Mouse (Mus musculus): ENCODE data around the gene Sh3bgr.

Gene Sh3bgr

GRCm38 (mm10) chr16:96213027-96213426 is 12.8 kb downstream of the Sh3bgr start:
- no peak for DNase-seq

GRCm38 (mm10) chr16:96221491-96221890 is 21.2 kb downstream of the Sh3bgr start:
- DNase-seq: no peak

GRCm38 (mm10) chr16:96221959-96222358 is 21.7 kb downstream of the Sh3bgr start:
- no peak for DNase-seq

GRCm38 (mm10) chr16:96222452-96222851 is 22.2 kb downstream of the Sh3bgr start:
- no peak for DNase-seq

- no peak for DNase-seq
These were observed 28.2 kb downstream of the Sh3bgr start for GRCm38 (mm10) chr16:96228438-96228837.

DNA sequence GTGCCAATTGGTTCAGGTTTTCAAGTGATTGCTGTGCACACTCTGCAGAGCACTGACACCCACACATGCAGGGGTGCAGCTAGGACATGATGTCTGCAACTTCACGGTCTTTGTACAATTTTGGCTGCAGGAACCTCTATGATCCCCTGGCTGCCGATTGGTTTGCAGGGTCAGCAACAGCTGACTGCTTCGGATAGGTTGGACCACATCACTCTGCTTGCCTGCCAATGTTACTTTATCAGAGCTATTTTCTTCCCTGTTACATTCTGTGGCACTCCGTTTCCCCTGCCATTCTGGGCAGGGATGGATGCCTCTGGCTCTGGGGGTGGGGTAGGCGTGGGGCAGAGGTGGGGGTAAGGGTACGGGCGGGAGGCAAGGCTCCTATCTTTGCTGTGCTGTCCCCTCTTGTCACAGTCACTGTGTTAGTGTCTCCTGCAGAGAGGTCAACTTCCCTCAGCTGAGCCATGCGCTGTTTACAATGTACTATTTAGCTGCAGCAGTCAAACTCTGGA is 28.9 kb downstream of the Sh3bgr start:
- no peak for DNase-seq

GRCm38 (mm10) chr16:96230411-96230810 is 30.2 kb downstream of the Sh3bgr start:
- DNase-seq: peak; percentile 37 to 42

- no peak for DNase-seq
These were observed 31.0 kb downstream of the Sh3bgr start for GRCm38 (mm10) chr16:96231251-96231650.

DNA sequence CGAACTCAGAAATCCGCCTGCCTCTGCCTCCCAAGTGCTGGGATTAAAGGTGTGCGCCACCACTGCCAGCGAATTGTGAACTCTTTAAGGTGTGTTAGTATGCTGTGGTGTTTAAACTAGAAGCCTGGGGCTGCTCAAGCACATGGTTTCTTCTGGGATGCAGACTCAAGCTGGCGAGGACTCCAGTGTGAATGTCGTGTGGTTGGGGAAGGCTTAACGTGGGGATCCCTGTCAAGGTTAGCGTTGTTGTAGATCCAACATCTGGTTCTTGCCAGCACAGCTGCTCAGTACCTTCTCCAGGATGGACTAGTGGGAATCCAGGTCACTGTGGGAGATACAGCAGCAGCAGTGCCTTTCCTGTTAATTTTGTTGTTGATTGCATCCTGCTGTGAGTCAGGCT is 31.7 kb downstream of the Sh3bgr start:
- DNase-seq: no peak

DNA sequence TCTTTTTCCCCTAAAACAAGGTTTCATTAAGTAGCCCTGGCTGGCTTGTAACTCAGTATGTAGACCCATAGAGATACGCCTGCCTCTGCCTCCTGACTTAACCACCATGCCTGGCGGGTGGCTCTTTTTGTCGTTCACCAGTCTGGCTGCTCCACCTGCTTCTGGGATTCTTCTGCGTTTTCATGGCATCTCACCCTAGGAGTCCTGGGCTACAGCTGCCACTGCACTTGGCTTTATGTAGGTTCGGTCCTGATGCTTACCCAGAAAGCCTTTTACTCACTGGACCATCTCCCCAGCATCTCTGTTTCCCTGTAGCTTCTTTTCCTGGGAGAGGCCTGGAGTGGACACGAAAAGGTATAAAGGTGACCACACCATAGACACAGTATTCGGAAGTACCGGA is 33.7 kb downstream of the Sh3bgr start:
- DNase-seq: no peak

GRCm38 (mm10) chr16:96235366-96235970 is 35.2 kb downstream of the Sh3bgr start, which contains the start of gene B3galt5:
Gene B3galt5 (plus strand): TSS chr16:96235801.
- DNase-seq: no peak

DNA sequence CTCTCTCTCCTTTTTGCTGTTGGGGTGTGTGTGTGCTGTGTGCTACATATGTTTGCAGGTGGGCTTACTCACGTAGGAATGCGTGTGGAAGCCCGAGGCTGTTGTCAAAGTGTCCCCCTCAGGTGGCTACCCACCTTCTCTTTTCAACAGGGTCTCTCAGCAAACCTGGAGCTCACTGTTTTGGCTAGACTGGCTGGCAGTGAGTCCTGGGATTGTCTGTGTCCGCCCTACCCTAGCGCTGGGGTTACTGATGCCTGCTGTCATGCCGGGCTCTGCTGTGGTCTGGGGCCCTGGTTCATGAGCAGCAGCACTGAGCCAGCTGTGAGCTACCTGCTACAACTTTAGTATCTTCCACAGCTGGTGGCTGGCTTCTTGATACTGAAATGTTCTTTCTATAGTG is 44.2 kb downstream of the Sh3bgr start:
- no peak for DNase-seq

DNA sequence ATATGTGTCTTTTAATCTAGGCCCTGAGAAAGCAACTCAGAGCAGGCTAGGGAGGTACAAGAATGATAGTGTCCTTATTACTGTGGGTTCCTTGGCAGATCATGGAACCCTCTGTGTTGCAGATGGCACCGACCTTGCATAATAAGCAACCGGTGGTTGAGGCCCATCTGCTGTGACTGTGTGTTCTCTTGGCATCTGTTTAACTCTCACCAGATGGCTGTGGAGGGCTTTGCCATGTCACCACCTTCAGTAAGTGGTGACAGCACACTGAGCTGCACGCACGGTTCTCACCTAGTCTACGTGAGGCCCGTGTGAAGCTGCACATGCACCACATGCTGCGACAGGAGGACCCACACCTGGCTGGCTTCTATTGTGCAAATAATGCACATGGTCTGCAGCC is 49.4 kb downstream of the Sh3bgr start:
- DNase-seq: no peak

- no peak for DNase-seq
These were observed 51.9 kb downstream of the Sh3bgr start for GRCm38 (mm10) chr16:96252146-96252545.

DNA sequence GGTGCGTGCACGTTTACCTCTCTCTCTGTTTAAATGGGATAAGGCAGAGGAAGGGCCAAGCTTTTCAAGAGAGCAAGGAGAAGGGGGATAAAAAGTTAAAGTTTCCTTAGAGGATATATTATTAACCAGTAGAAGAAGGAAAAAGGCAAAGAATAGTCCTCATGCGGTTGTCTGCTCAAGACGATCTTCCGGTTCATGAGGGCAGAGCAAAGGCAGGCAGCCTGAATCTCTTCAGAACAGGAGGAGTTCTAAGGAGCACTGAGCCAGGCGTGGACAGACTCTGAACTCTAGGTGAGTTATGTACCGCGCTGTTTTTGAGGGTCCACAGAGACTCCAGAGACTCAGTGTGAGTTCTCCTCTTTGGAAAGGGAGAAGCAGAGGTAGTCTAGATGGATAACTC is 58.2 kb downstream of the Sh3bgr start:
- no peak for DNase-seq

GRCm38 (mm10) chr16:96271736-96272135 is 71.5 kb downstream of the Sh3bgr start:
- DNase-seq: no peak

GRCm38 (mm10) chr16:96272929-96273619 is 72.8 kb downstream of the Sh3bgr start:
- peak; percentile 23 to 44 for DNase-seq

GRCm38 (mm10) chr16:96276596-96276995 is 76.3 kb downstream of the Sh3bgr start:
- DNase-seq: no peak
